Mouse (Mus musculus): ENCODE results near the gene Zfp428. TPM values are rescaled to one million over a fixed set of nuclear protein-coding genes. Genes with fewer than 3 reads are reported as not detected.

The Zfp428 gene
- total and polyA plus RNA-seq, 3 experiments: 12.4 to 16.4 TPM; not detected in 1

DNA sequence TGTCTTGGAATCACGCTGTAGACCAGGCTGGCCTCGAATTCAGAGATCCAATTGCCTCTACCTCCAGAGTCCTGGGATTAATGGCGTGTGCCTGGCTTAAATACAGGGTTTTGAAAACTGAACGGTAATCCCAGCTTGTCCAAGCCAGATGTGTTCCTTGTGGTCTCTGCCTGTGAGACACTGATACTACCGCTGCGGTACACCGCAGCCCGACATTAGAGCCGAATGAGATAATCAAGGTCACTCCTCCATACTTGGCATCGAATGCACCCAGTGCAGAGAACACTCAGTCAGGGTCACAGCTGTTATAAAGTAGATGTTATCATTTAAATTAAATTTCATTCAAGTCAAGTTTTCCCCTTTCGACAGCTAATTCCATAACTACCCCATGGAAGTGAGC lies 22.1 kb downstream of the Zfp428 start (continued):
- TF ChIP-seq CHD1 (IDR thresholded peaks at IDR 0.05; ENCODE audit: low read depth, low read length): no peak
- peak; percentile 96 for TF ChIP-seq ETS1 (IDR thresholded peaks at IDR 0.05; ENCODE audit: low read depth, low read length)
- no peak for TF ChIP-seq POLR2A (IDR thresholded peaks at IDR 0.05; ENCODE audit: control insufficient read depth in 1 of 2, insufficient read depth in 1 of 2, low read depth in 1 of 2, low read length in 2 of 2, poor library complexity in 1 of 2)
- TF ChIP-seq USF1 (IDR thresholded peaks at IDR 0.05; ENCODE audit: low read depth, low read length): no peak
- TF ChIP-seq MAFK (IDR thresholded peaks at IDR 0.05; ENCODE audit: borderline replicate concordance, low read depth, low read length): peak; percentile 94
- TF ChIP-seq GATA1 (IDR thresholded peaks at IDR 0.05; ENCODE audit: low read depth, low read length): peak; percentile 96
- peak; percentile 94 to 96 for TF ChIP-seq EP300 (IDR thresholded peaks at IDR 0.05; ENCODE audit: low read depth in 1 of 2, low read length in 2 of 2)
- peak; percentile 46; the same call in 1 of the 2 replicates for TF ChIP-seq KAT2A (conservative IDR thresholded peaks at IDR 0.05; ENCODE audit: low read depth, low read length)
- no peak for TF ChIP-seq GABPA (IDR thresholded peaks at IDR 0.05; ENCODE audit: low read depth, low read length)
- TF ChIP-seq BHLHE40 (IDR thresholded peaks at IDR 0.05; ENCODE audit: borderline replicate concordance, low read depth, low read length): peak; percentile 73
- no peak for TF ChIP-seq MEF2A (IDR thresholded peaks at IDR 0.05; ENCODE audit: extremely low read depth, insufficient replicate concordance, low read depth, low read length, poor library complexity, severe bottlenecking)
- no peak for TF ChIP-seq MAZ (IDR thresholded peaks at IDR 0.05; ENCODE audit: low read depth, low read length)
- peak; percentile 48; the same call in 1 of the 2 replicates for TF ChIP-seq POLR2AphosphoS2 (IDR thresholded peaks at IDR 0.05; ENCODE audit: low read length)
- no peak for TF ChIP-seq ZKSCAN1 (IDR thresholded peaks at IDR 0.05; ENCODE audit: low read depth, low read length)
- TF ChIP-seq E2F4 (IDR thresholded peaks at IDR 0.05; ENCODE audit: borderline replicate concordance, low read depth, low read length): no peak
- peak; percentile 97 for TF ChIP-seq TCF12 (IDR thresholded peaks at IDR 0.05; ENCODE audit: low read depth, low read length)
- TF ChIP-seq SMC3 (IDR thresholded peaks at IDR 0.05; ENCODE audit: low read depth, low read length): no peak

DNA sequence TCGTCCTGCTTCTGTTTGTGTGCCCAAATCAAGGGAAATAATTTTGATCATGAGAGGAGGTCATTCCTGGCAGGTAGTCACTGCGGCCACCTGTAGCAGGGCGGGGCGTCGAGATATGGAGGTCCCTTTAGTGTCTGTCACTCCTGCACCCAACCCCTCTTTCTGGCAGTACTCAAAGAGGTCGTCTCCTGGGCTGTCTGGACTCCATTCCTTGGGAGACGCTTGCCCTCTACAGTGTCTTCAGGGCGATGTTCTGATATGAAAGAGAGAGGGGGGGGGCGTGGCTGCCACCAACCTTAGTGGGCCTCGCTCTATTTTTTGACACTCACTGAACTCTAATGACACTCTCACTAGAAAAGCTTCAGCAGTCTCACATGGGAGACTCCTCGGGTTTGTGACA lies 22.8 kb downstream of the Zfp428 start:
- H3K79me2 ChIP-seq (ENCODE audit: control insufficient read depth, insufficient read depth, low read length, poor library complexity): peaks cover 4% of the 10 kb centered on the region; the same call in 1 of the 2 replicates
- no peak for DNase-seq (ENCODE audit: low read depth, low spot score)
- no peak for TF ChIP-seq GABPA (IDR thresholded peaks at IDR 0.05; ENCODE audit: low read depth, low read length)
- TF ChIP-seq E2F4 (IDR thresholded peaks at IDR 0.05; ENCODE audit: borderline replicate concordance, low read depth, low read length): no peak
- no peak for TF ChIP-seq HCFC1 (IDR thresholded peaks at IDR 0.05; ENCODE audit: low read depth, low read length)
- TF ChIP-seq RCOR1 (IDR thresholded peaks at IDR 0.05; ENCODE audit: low read depth, low read length): no peak
- TF ChIP-seq SIN3A (IDR thresholded peaks at IDR 0.05; ENCODE audit: low read length): no peak
- no peak for TF ChIP-seq KAT2A (conservative IDR thresholded peaks at IDR 0.05; ENCODE audit: low read depth, low read length)
- TF ChIP-seq ZNF384 (IDR thresholded peaks at IDR 0.05; ENCODE audit: low read depth, low read length): no peak
- no peak for TF ChIP-seq MAFK (IDR thresholded peaks at IDR 0.05; ENCODE audit: borderline replicate concordance, low read depth, low read length)
- no peak for TF ChIP-seq USF2 (IDR thresholded peaks at IDR 0.05; ENCODE audit: borderline replicate concordance in 1 of 2, insufficient read depth in 1 of 2, low read depth in 1 of 2, low read length in 2 of 2)
- no peak for TF ChIP-seq JUND (IDR thresholded peaks at IDR 0.05; ENCODE audit: low read depth, low read length)
- no peak for TF ChIP-seq SMC3 (IDR thresholded peaks at IDR 0.05; ENCODE audit: low read depth, low read length)
- no peak for TF ChIP-seq MAZ (IDR thresholded peaks at IDR 0.05; ENCODE audit: low read depth, low read length)
- TF ChIP-seq ETS1 (IDR thresholded peaks at IDR 0.05; ENCODE audit: low read depth, low read length): no peak
- TF ChIP-seq MEF2A (IDR thresholded peaks at IDR 0.05; ENCODE audit: extremely low read depth, insufficient replicate concordance, low read depth, low read length, poor library complexity, severe bottlenecking): no peak
- no peak for TF ChIP-seq TAL1 (IDR thresholded peaks at IDR 0.05; ENCODE audit: low read length)
- peaks cover 0 to 2% of the 10 kb centered on the region in 2 experiments; a peak in 1 of 4 replicates for H3K27me3 ChIP-seq (ENCODE audit: control insufficient read depth in 1 of 2, insufficient read depth in 2 of 2, low read length in 2 of 2)
- H3K4me3 ChIP-seq (ENCODE audit: control insufficient read depth in 1 of 2, insufficient read depth in 1 of 2, low read depth in 2 of 2, low read length in 2 of 2): peak overlapping the region; percentile 63 to 78
- peaks cover 2 to 26% of the 10 kb centered on the region in 2 experiments for H3K4me1 ChIP-seq (ENCODE audit: control insufficient read depth in 1 of 2, insufficient read depth in 2 of 2, low read length in 2 of 2)
- H3K36me3 ChIP-seq (ENCODE audit: control insufficient read depth in 1 of 2, insufficient read depth in 2 of 2, low read length in 2 of 2): peaks cover 0 to 14% of the 10 kb centered on the region in 2 experiments; a peak in 2 of 4 replicates
- H3K27ac ChIP-seq (ENCODE audit: control insufficient read depth, low read depth, low read length): peak overlapping the region; percentile 85
- no peaks in the 10 kb centered on the region for H3K9me3 ChIP-seq (replicated peaks; ENCODE audit: insufficient read depth, low read length)
- peak overlapping the region; percentile 80 for H3K9ac ChIP-seq (ENCODE audit: control insufficient read depth, low read depth, low read length, poor library complexity, severe bottlenecking)
